Comparison of ENCODE assay signal across 8 mouse cellular contexts in the genomic region with DNA sequence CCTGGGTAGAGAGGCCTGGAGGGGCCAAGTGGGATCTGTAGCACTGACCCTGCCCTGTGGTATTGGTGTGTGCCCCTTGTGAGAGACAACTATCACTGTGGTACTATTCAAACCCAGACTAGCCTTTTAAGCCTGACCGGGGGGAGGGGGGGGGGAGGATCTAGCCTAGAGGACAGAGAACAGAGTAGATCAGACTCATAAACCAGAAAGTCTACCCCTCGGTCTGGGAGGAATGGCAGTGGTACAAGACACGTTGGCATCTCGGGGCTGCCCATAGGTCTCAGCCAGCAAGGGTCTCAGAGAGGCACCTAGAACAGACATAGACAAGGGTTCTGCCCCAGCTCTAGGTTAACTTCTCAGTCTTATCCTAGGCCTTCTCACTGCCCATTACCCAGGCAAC. TPM values are rescaled to one million over a fixed set of nuclear protein-coding genes. Genes with fewer than 3 reads are reported as not detected.
A peak's percentile ranks its signal among the peaks of the same experiment; 100 is the strongest.
DNase-seq lines count a peak whose midpoint lies in the region; ATAC-seq and TF ChIP-seq lines count a peak whose summit lies in the region.

No protein-coding gene starts in this region.

- peak overlapping the region; percentile 82 for H3K4me2 ChIP-seq in hindbrain, embryonic 14.5 days (replicated peaks)
- peak overlapping the region; percentile 76 for H3K4me2 ChIP-seq in midbrain, embryonic 16.5 days (ENCODE audit: low read length)

- H3K9me3 ChIP-seq in hindbrain, embryonic 14.5 days (ENCODE audit: control insufficient read depth, low read length) = no peaks in the 10 kb centered on the region
- H3K9me3 ChIP-seq in midbrain, embryonic 16.5 days (replicated peaks; ENCODE audit: control insufficient read depth, low read length, poor library complexity, severe bottlenecking) = no peaks in the 10 kb centered on the region

- peak; percentile 0; the same call in 1 of the 2 replicates for ATAC-seq in hindbrain, embryonic 14.5 days (ENCODE audit: low FRiP score)
- ATAC-seq in midbrain, embryonic 16.5 days = peak; percentile 21

- TF ChIP-seq POLR2A in kidney, adult 2 months (IDR thresholded peaks at IDR 0.05; ENCODE audit: low read depth, low read length) = no peak

- no peak overlapping the region for H3K27ac ChIP-seq in kidney, adult 2 months (ENCODE audit: insufficient read depth, low read depth, low read length)
- H3K27ac ChIP-seq in hindbrain, embryonic 14.5 days = no peak overlapping the region
- H3K27ac ChIP-seq in midbrain, embryonic 16.5 days (ENCODE audit: low read length) = no peak overlapping the region

- TF ChIP-seq CTCF in kidney, adult 2 months (conservative IDR thresholded peaks at IDR 0.05; ENCODE audit: insufficient read depth, insufficient read length, low read depth, low read length) = no peak

- no peaks in the 10 kb centered on the region for H3K27me3 ChIP-seq in kidney, adult 2 months (replicated peaks; ENCODE audit: control insufficient read depth, insufficient read depth, low read length)
- no peaks in the 10 kb centered on the region for H3K27me3 ChIP-seq in hindbrain, embryonic 14.5 days (ENCODE audit: control insufficient read depth, insufficient read depth, low read length)
- H3K27me3 ChIP-seq in midbrain, embryonic 16.5 days (ENCODE audit: control insufficient read depth, insufficient read depth, low read depth, low read length) = no peaks in the 10 kb centered on the region

- peaks cover 10% of the 10 kb centered on the region for H3K4me1 ChIP-seq in kidney, adult 2 months (ENCODE audit: control insufficient read depth, insufficient read depth, low read length)
- peaks cover 25% of the 10 kb centered on the region for H3K4me1 ChIP-seq in hindbrain, embryonic 14.5 days (replicated peaks; ENCODE audit: control insufficient read depth, insufficient read depth, low read length)
- H3K4me1 ChIP-seq in midbrain, embryonic 16.5 days (ENCODE audit: control insufficient read depth, insufficient read depth, low read length) = peaks cover 22% of the 10 kb centered on the region

- no peaks in the 10 kb centered on the region for H3K36me3 ChIP-seq in kidney, adult 2 months (ENCODE audit: control insufficient read depth, insufficient read depth, low read length)
- no peaks in the 10 kb centered on the region for H3K36me3 ChIP-seq in hindbrain, embryonic 14.5 days (replicated peaks; ENCODE audit: control insufficient read depth, insufficient read depth)
- no peaks in the 10 kb centered on the region for H3K36me3 ChIP-seq in midbrain, embryonic 16.5 days (ENCODE audit: control insufficient read depth, insufficient read depth, low read length)

- no peak for DNase-seq in kidney, adult 2 months
- no peak for DNase-seq in kidney, postnatal 25 days
- DNase-seq in NIH3T3 (ENCODE audit: low read depth) = peak; percentile 24
- no peak for DNase-seq in hindbrain, embryonic 14.5 days (ENCODE audit: low spot score)
- no peak for DNase-seq in thymus, postnatal 36 days
- no peak for DNase-seq in urinary bladder, postnatal 14 days (ENCODE audit: low spot score)
- no peak for DNase-seq in spleen, adult 18-20 months

- H3K9ac ChIP-seq in hindbrain, embryonic 14.5 days = peak overlapping the region; percentile 85; the same call in 1 of the 2 replicates
- peak overlapping the region; percentile 92 for H3K9ac ChIP-seq in midbrain, embryonic 16.5 days (ENCODE audit: low read depth, low read length)

- WGBS in kidney, adult 2 months = 40% methylated on average over 4 of the region's 4 CpGs
- 49% methylated on average over 4 of the region's 4 CpGs for WGBS in hindbrain, embryonic 14.5 days
- 44% methylated on average over 4 of the region's 4 CpGs for WGBS in midbrain, embryonic 16.5 days

- peak overlapping the region; percentile 91 for H3K4me3 ChIP-seq in kidney, adult 2 months (ENCODE audit: insufficient read depth, low read depth, low read length)
- peak overlapping the region; percentile 69 for H3K4me3 ChIP-seq in hindbrain, embryonic 14.5 days (replicated peaks; ENCODE audit: low read length)
- peak overlapping the region; percentile 81 for H3K4me3 ChIP-seq in midbrain, embryonic 16.5 days (ENCODE audit: low read depth, low read length)

RNA-seq across cellular contexts. Expression of a gene that starts 3.3 kb away (rescaled TPM):
- polyA plus RNA-seq in kidney, adult 2 months (2012; rRNA removed) = 4.7 and 5.0 TPM in 2 replicates
- 12.8 and 13.5 TPM in 2 replicates for polyA plus RNA-seq in hindbrain, embryonic 14.5 days (2014; fragmentation: Nextera tagmentation; extraction: Ambion mirVana)
- polyA plus RNA-seq in midbrain, embryonic 16.5 days (2015; fragmentation: Nextera tagmentation; extraction: Ambion mirVana) = 15.9 and 17.9 TPM in 2 replicates
